ENCODE assay signal across 9 mouse cellular contexts in genomic region chr17:93203076-93204031, GRCm38 (mm10). TPM values are rescaled to one million over a fixed set of nuclear protein-coding genes. Genes with fewer than 3 reads are reported as not detected.
DNase-seq lines count a peak whose midpoint lies in the region; ATAC-seq and TF ChIP-seq lines count a peak whose summit lies in the region.
"Had no signal": no experiment of that assay in that cellular context is flagged by ENCODE, and none has a peak within 500 bp of the region (broad histone marks: within the 10 kb centered on the region; RNA-seq: fewer than 3 reads in every experiment).

No protein-coding gene starts in this region.

- no peak for TF ChIP-seq CTCF in lung, postnatal 0 days (IDR thresholded peaks at IDR 0.05)

- H3K9me3 ChIP-seq in lung, postnatal 0 days (ENCODE audit: low read length) = no peaks in the 10 kb centered on the region
- H3K9me3 ChIP-seq in liver, embryonic 12.5 days (replicated peaks) = no peaks in the 10 kb centered on the region
- H3K9me3 ChIP-seq in stomach, embryonic 16.5 days (replicated peaks; ENCODE audit: control insufficient read depth, low read length) = no peaks in the 10 kb centered on the region

- H3K4me2 ChIP-seq in lung, postnatal 0 days (replicated peaks; ENCODE audit: low read depth, low read length) = peak overlapping the region; percentile 51
- H3K4me2 ChIP-seq in liver, embryonic 12.5 days = 0 out of 2 replicates have a peak overlapping the region, but pooled peaks have one; percentile 16
- H3K4me2 ChIP-seq in stomach, embryonic 16.5 days (ENCODE audit: low read depth, low read length) = peak overlapping the region; percentile 60

- peaks cover 33% of the 10 kb centered on the region for H3K27me3 ChIP-seq in lung, postnatal 0 days (replicated peaks; ENCODE audit: insufficient read depth, low read length)
- H3K27me3 ChIP-seq in liver, embryonic 12.5 days (replicated peaks) = peaks cover 66% of the 10 kb centered on the region
- peaks cover 60% of the 10 kb centered on the region for H3K27me3 ChIP-seq in stomach, embryonic 16.5 days (ENCODE audit: control insufficient read depth, insufficient read depth, low read length)

- H3K36me3 ChIP-seq in lung, postnatal 0 days (ENCODE audit: insufficient read depth, low read length) = no peaks in the 10 kb centered on the region
- H3K36me3 ChIP-seq in liver, embryonic 12.5 days = no peaks in the 10 kb centered on the region
- no peaks in the 10 kb centered on the region for H3K36me3 ChIP-seq in stomach, embryonic 16.5 days (ENCODE audit: control insufficient read depth, insufficient read depth, low read length)

- H3K27ac ChIP-seq in lung, postnatal 0 days (ENCODE audit: low read length) = no peak overlapping the region
- H3K27ac ChIP-seq in liver, embryonic 12.5 days = no peak overlapping the region
- H3K27ac ChIP-seq in stomach, embryonic 16.5 days (ENCODE audit: low read length) = no peak overlapping the region
- H3K27ac ChIP-seq: liver, embryonic 14.5 days had no signal

- H3K4me3 ChIP-seq in lung, postnatal 0 days (ENCODE audit: low read depth, low read length) = peak overlapping the region; percentile 19
- H3K4me3 ChIP-seq in liver, embryonic 12.5 days = no peak overlapping the region
- peak overlapping the region; percentile 40 for H3K4me3 ChIP-seq in stomach, embryonic 16.5 days (replicated peaks; ENCODE audit: low read length)

- no peak overlapping the region for H3K9ac ChIP-seq in lung, postnatal 0 days (replicated peaks; ENCODE audit: low read depth)
- no peak overlapping the region for H3K9ac ChIP-seq in liver, embryonic 12.5 days
- H3K9ac ChIP-seq in stomach, embryonic 16.5 days (ENCODE audit: low read length) = no peak overlapping the region
- H3K9ac ChIP-seq: liver, embryonic 14.5 days had no signal

- no peak for TF ChIP-seq EP300 in lung, postnatal 0 days (IDR thresholded peaks at IDR 0.05)

- peak; percentile 45 to 49 for DNase-seq in cerebellum, postnatal 14 days
- DNase-seq in cerebellum, adult 9-10 months = no peak
- DNase-seq in lung, postnatal 0 days (ENCODE audit: low spot score) = no peak
- no peak for DNase-seq in lung, postnatal 10 days
- no peak for DNase-seq in adipocyte (ENCODE audit: low spot score)

- WGBS in lung, postnatal 0 days = under 1% methylated on average over 32 of the region's 34 CpGs
- 3% methylated on average over 34 of the region's 34 CpGs for WGBS in liver, embryonic 12.5 days (ENCODE audit: insufficient replicate concordance)
- under 1% methylated on average over 34 of the region's 34 CpGs for WGBS in stomach, embryonic 16.5 days

- ATAC-seq in lung, postnatal 0 days = no peak
- no peak for ATAC-seq in liver, embryonic 12.5 days
- ATAC-seq in stomach, embryonic 16.5 days (ENCODE audit: insufficient read depth, low FRiP score) = no peak
- ATAC-seq in cerebellum, adult (ENCODE audit: insufficient number of reproducible peaks, low FRiP score, low TSS enrichment) = no peak

- H3K4me1 ChIP-seq in lung, postnatal 0 days (ENCODE audit: insufficient read depth, low read depth, low read length) = no peaks in the 10 kb centered on the region
- no peaks in the 10 kb centered on the region for H3K4me1 ChIP-seq in liver, embryonic 12.5 days
- peaks cover 15% of the 10 kb centered on the region for H3K4me1 ChIP-seq in stomach, embryonic 16.5 days (ENCODE audit: control insufficient read depth, insufficient read depth, low read length)

RNA-seq across cellular contexts. Expression of gene Adcyap1, which starts 4.5 kb away (rescaled TPM):
- 0.17 and 0.20 TPM in 2 replicates for polyA plus RNA-seq in lung, postnatal 0 days (2015; fragmentation: Nextera tagmentation; extraction: Ambion mirVana)
- not detected in 2 replicates for polyA plus RNA-seq in liver, embryonic 12.5 days (2016; fragmentation: Nextera tagmentation; extraction: Ambion mirVana)
- 0.45 and 0.52 TPM in 2 replicates for polyA plus RNA-seq in stomach, embryonic 16.5 days (2015; fragmentation: Nextera tagmentation; extraction: Ambion mirVana)
- polyA plus RNA-seq: liver, embryonic 14.5 days had no signal

Comparison
In these comparisons a context has a peak if more than half of its experiments do, and no peak if none do; other contexts are left out.
1. DNase-seq: peak in cerebellum, postnatal 14 days (2 of 2); none in cerebellum, adult 9-10 months (single experiment), lung, postnatal 0 days (single experiment), lung, postnatal 10 days (single experiment) and adipocyte (single experiment).
2. Peak in every context shown above with its lines, with median percentiles within 50 percentile points of each other: H3K4me2 ChIP-seq.